Mouse (Mus musculus): Measurements from ENCODE around the gene Crmp1. TPM values are rescaled to one million over a fixed set of nuclear protein-coding genes. Genes with fewer than 3 reads are reported as not detected.

Gene Crmp1
- polyA plus RNA-seq, 1 experiment from 2014 or later, result 8.5 TPM

DNA sequence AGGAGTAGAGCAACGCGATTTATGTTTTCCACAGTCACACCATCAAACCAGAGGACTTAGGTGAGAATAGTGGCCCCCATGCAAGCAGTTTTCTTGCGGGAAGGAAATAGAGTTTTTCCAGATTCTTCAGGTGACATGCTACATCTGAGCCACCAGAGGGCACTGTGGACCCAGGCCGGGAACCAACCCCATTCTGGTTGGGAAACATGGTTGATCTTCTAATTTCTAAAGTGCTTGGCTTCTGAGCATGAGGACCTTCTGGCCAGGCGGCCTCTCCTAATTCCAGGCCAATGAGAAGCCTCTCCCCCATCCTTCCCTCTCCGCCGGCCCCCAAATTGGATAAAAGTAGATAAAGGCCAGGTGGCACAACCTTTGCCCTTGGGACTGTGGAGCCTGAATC lies 56.6 kb downstream of the Crmp1 start:
- no peaks in the 10 kb centered on the region for H3K9me3 ChIP-seq (ENCODE audit: control insufficient read depth, low read length)
- no peak for ATAC-seq (ENCODE audit: insufficient number of reproducible peaks, insufficient read depth, low FRiP score, low read depth)

DNA sequence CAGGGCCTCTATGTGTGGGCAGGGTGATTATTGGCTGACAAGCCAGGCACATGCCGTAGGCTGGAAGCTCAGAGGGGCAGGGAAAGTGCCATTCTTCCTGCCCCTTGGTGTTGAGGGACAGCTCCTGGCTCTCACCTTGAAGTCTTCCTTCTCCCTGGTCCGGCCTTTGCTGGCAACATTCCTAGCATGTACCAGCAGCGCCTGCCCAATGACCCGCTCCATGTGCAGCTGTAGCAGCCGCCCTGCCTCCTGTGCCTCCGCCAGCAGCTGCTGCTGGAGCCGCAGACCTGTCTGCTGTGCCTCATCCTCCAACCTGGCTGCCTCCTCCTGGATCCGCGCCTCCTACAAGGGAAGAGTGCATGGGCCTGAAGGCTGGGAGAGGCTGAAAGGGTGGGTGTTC lies 68.3 kb downstream of the Crmp1 start:
- Histone ChIP-seq H3K4me3 (ENCODE audit: control insufficient read depth in 1 of 2, insufficient read depth in 1 of 2, low read depth in 1 of 2, low read length in 2 of 2) (no peak overlapping the region), H3K9me3 (ENCODE audit: control insufficient read depth, low read length) (peaks cover 6% of the 10 kb centered on the region), H3K27me3 (ENCODE audit: control insufficient read depth, insufficient read depth, low read length) (no peaks in the 10 kb centered on the region), H3K4me1 (ENCODE audit: control insufficient read depth in 2 of 2, insufficient read depth in 2 of 2, low read length in 2 of 2) (no peaks in the 10 kb centered on the region), H3K36me3 (ENCODE audit: control insufficient read depth, insufficient read depth, low read length) (peaks cover 11% of the 10 kb centered on the region; the same call in 1 of the 2 replicates), H3K27ac (replicated peaks in 1 of 2; ENCODE audit: control insufficient read depth in 1 of 2, insufficient read depth in 1 of 2, low read depth in 2 of 2, low read length in 2 of 2) (no peak overlapping the region), H3K4me2 (ENCODE audit: low read length) (no peak overlapping the region), H3K9ac (ENCODE audit: low read length) (no peak overlapping the region)
- 67% methylated on average over 9 of the region's 9 CpGs for whole genome bisulfite sequencing
- ATAC-seq (ENCODE audit: insufficient number of reproducible peaks, insufficient read depth, low FRiP score, low read depth), result no peak

More for the DNA sequence above, 56.6 kb downstream of the Crmp1 start:
- Histone ChIP-seq H3K4me1 (ENCODE audit: control insufficient read depth in 2 of 2, insufficient read depth in 2 of 2, low read length in 2 of 2) (no peaks in the 10 kb centered on the region), H3K9ac (ENCODE audit: low read length) (no peak overlapping the region), H3K27me3 (ENCODE audit: control insufficient read depth, insufficient read depth, low read length) (no peaks in the 10 kb centered on the region), H3K36me3 (ENCODE audit: control insufficient read depth, insufficient read depth, low read length) (no peaks in the 10 kb centered on the region), H3K27ac (replicated peaks in 1 of 2; ENCODE audit: control insufficient read depth in 1 of 2, insufficient read depth in 1 of 2, low read depth in 2 of 2, low read length in 2 of 2) (no peak overlapping the region), H3K4me3 (ENCODE audit: control insufficient read depth in 1 of 2, insufficient read depth in 1 of 2, low read depth in 1 of 2, low read length in 2 of 2) (no peak overlapping the region), H3K4me2 (ENCODE audit: low read length) (no peak overlapping the region)
- 16% methylated on average over 7 of the region's 7 CpGs for WGBS

GRCm38 (mm10) chr5:37312980-37313722 lies 71.4 kb downstream of the Crmp1 start:
- Histone ChIP-seq H3K36me3 (ENCODE audit: control insufficient read depth, insufficient read depth, low read length) (peaks cover 19% of the 10 kb centered on the region; the same call in 1 of the 2 replicates), H3K9ac (ENCODE audit: low read length) (no peak overlapping the region), H3K4me3 (ENCODE audit: control insufficient read depth in 1 of 2, insufficient read depth in 1 of 2, low read depth in 1 of 2, low read length in 2 of 2) (no peak overlapping the region), H3K9me3 (ENCODE audit: control insufficient read depth, low read length) (peaks cover 20% of the 10 kb centered on the region), H3K27ac (replicated peaks in 1 of 2; ENCODE audit: control insufficient read depth in 1 of 2, insufficient read depth in 1 of 2, low read depth in 2 of 2, low read length in 2 of 2) (no peak overlapping the region), H3K4me2 (ENCODE audit: low read length) (no peak overlapping the region), H3K4me1 (ENCODE audit: control insufficient read depth in 2 of 2, insufficient read depth in 2 of 2, low read length in 2 of 2) (no peaks in the 10 kb centered on the region), H3K27me3 (ENCODE audit: control insufficient read depth, insufficient read depth, low read length) (no peaks in the 10 kb centered on the region)
- 79% methylated on average over 12 of the region's 12 CpGs for WGBS
- no peak for ATAC-seq (ENCODE audit: insufficient number of reproducible peaks, insufficient read depth, low FRiP score, low read depth)

GRCm38 (mm10) chr5:37318715-37319114 lies 77.0 kb downstream of the Crmp1 start:
- Histone ChIP-seq H3K27ac (replicated peaks in 1 of 2; ENCODE audit: control insufficient read depth in 1 of 2, insufficient read depth in 1 of 2, low read depth in 2 of 2, low read length in 2 of 2) (no peak overlapping the region), H3K4me1 (ENCODE audit: control insufficient read depth in 2 of 2, insufficient read depth in 2 of 2, low read length in 2 of 2) (no peaks in the 10 kb centered on the region), H3K36me3 (ENCODE audit: control insufficient read depth, insufficient read depth, low read length) (peaks cover 18% of the 10 kb centered on the region; the same call in 1 of the 2 replicates), H3K4me3 (ENCODE audit: control insufficient read depth in 1 of 2, insufficient read depth in 1 of 2, low read depth in 1 of 2, low read length in 2 of 2) (no peak overlapping the region), H3K9me3 (ENCODE audit: control insufficient read depth, low read length) (peaks cover 20% of the 10 kb centered on the region), H3K9ac (ENCODE audit: low read length) (no peak overlapping the region), H3K4me2 (ENCODE audit: low read length) (no peak overlapping the region), H3K27me3 (ENCODE audit: control insufficient read depth, insufficient read depth, low read length) (no peaks in the 10 kb centered on the region)
- no peak for ATAC-seq (ENCODE audit: insufficient number of reproducible peaks, insufficient read depth, low FRiP score, low read depth)
- 82% methylated on average over 6 of the region's 6 CpGs for WGBS

GRCm38 (mm10) chr5:37320174-37320573 lies 78.4 kb downstream of the Crmp1 start:
- Histone ChIP-seq H3K27me3 (ENCODE audit: control insufficient read depth, insufficient read depth, low read length) (no peaks in the 10 kb centered on the region), H3K4me3 (ENCODE audit: control insufficient read depth in 1 of 2, insufficient read depth in 1 of 2, low read depth in 1 of 2, low read length in 2 of 2) (no peak overlapping the region), H3K4me1 (ENCODE audit: control insufficient read depth in 2 of 2, insufficient read depth in 2 of 2, low read length in 2 of 2) (no peaks in the 10 kb centered on the region), H3K27ac (replicated peaks in 1 of 2; ENCODE audit: control insufficient read depth in 1 of 2, insufficient read depth in 1 of 2, low read depth in 2 of 2, low read length in 2 of 2) (no peak overlapping the region), H3K9ac (ENCODE audit: low read length) (no peak overlapping the region), H3K9me3 (ENCODE audit: control insufficient read depth, low read length) (peaks cover 12% of the 10 kb centered on the region), H3K4me2 (ENCODE audit: low read length) (no peak overlapping the region), H3K36me3 (ENCODE audit: control insufficient read depth, insufficient read depth, low read length) (peaks cover 13% of the 10 kb centered on the region; the same call in 1 of the 2 replicates)
- 62% methylated on average over 3 of the region's 3 CpGs for WGBS
- ATAC-seq (ENCODE audit: insufficient number of reproducible peaks, insufficient read depth, low FRiP score, low read depth), result no peak

DNA sequence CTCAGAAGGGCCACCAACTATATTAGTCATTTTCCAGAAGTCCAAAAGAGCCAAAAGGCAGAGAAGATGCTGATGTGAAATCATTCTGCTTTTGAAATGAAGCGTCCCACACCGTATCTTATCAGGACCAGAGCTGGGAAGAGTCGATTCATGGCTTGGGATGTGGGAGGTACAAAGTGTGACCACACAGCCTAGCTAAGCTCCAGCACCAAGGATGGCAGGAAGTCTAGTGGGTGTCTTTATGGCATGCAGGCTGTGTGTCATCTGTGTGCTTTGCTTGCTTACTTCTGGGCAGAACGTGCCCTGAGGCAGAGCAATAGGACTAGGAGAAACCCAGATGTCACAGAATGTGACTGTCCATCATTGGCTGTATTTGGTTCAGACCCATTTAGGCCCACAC lies 79.0 kb downstream of the Crmp1 start:
- Histone ChIP-seq H3K9me3 (ENCODE audit: control insufficient read depth, low read length) (peaks cover 6% of the 10 kb centered on the region), H3K27me3 (ENCODE audit: control insufficient read depth, insufficient read depth, low read length) (no peaks in the 10 kb centered on the region), H3K4me1 (ENCODE audit: control insufficient read depth in 2 of 2, insufficient read depth in 2 of 2, low read length in 2 of 2) (no peaks in the 10 kb centered on the region), H3K27ac (replicated peaks in 1 of 2; ENCODE audit: control insufficient read depth in 1 of 2, insufficient read depth in 1 of 2, low read depth in 2 of 2, low read length in 2 of 2) (no peak overlapping the region), H3K9ac (ENCODE audit: low read length) (no peak overlapping the region), H3K4me3 (ENCODE audit: control insufficient read depth in 1 of 2, insufficient read depth in 1 of 2, low read depth in 1 of 2, low read length in 2 of 2) (no peak overlapping the region), H3K36me3 (ENCODE audit: control insufficient read depth, insufficient read depth, low read length) (peaks cover 11% of the 10 kb centered on the region; the same call in 1 of the 2 replicates), H3K4me2 (ENCODE audit: low read length) (no peak overlapping the region)
- WGBS, result 64% methylated on average over 4 of the region's 4 CpGs
- ATAC-seq (ENCODE audit: insufficient number of reproducible peaks, insufficient read depth, low FRiP score, low read depth), result no peak

GRCm38 (mm10) chr5:37326675-37327074 lies 84.9 kb downstream of the Crmp1 start:
- Histone ChIP-seq H3K9me3 (ENCODE audit: control insufficient read depth, low read length) (no peaks in the 10 kb centered on the region), H3K4me3 (ENCODE audit: control insufficient read depth in 1 of 2, insufficient read depth in 1 of 2, low read depth in 1 of 2, low read length in 2 of 2) (no peak overlapping the region), H3K9ac (ENCODE audit: low read length) (no peak overlapping the region), H3K4me1 (ENCODE audit: control insufficient read depth in 2 of 2, insufficient read depth in 2 of 2, low read length in 2 of 2) (no peaks in the 10 kb centered on the region), H3K36me3 (ENCODE audit: control insufficient read depth, insufficient read depth, low read length) (0 out of 2 replicates have a peak, but pooled peaks cover 11% of the 10 kb centered on the region), H3K27me3 (ENCODE audit: control insufficient read depth, insufficient read depth, low read length) (no peaks in the 10 kb centered on the region), H3K27ac (replicated peaks in 1 of 2; ENCODE audit: control insufficient read depth in 1 of 2, insufficient read depth in 1 of 2, low read depth in 2 of 2, low read length in 2 of 2) (no peak overlapping the region), H3K4me2 (ENCODE audit: low read length) (no peak overlapping the region)
- no peak for ATAC-seq (ENCODE audit: insufficient number of reproducible peaks, insufficient read depth, low FRiP score, low read depth)
- WGBS, result 51% methylated on average over 6 of the region's 6 CpGs
